Mouse (Mus musculus): ENCODE measurements around the gene Cacna1g. TPM values are rescaled to one million over a fixed set of nuclear protein-coding genes. Genes with fewer than 3 reads are reported as not detected.

Cacna1g gene
- polyA plus RNA-seq (2021; fragmentation: Nextera tagmentation), result 6.8 and 7.1 TPM in 2 replicates
- long read RNA-seq, experiment 1, partial matches to known transcripts, result 8 of 12 reads
- long read RNA-seq, experiment 1, other reads (novel, unspliced or antisense), result 4 of 12 reads
- long read RNA-seq, experiment 2, partial matches to known transcripts, result 1 of 7 reads
- long read RNA-seq, experiment 2, other reads (novel, unspliced or antisense), result 6 of 7 reads

GRCm38 (mm10) chr11:94473707-94474543, at the start of gene Cacna1g:
Cacna1g (minus strand) TSS chr11:94474198.

GRCm38 (mm10) chr11:94521219-94521843, 47.3 kb upstream of the Cacna1g start, which contains the start of gene Mycbpap:
Mycbpap (minus strand) TSS chr11:94521742.

DNA sequence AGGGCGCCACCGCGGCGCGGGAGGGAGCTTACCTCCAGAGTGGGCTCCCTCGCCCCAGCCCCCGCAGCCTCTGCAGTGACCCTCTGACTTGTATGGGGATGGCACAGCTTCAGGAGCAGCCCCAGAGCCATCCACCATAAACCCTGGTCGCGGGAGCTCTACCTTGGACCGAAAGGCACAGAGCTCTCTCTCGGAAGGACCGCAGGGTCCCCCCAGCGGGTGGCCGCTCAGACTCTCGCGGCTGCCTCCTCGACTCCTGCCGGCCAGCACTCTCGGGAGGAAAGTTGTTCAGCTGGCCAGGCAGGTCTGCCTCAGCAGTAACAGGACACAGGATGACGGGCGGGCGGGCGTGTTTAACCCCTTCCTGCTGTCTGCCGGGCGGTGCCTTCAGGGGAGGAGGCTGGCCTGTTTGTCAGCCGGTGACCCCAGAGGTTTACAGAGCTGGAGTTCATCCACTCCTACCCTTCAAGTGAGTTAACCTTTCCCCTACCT, 25.7 kb upstream of the Cacna1g start, which contains the start of gene Epn3:
TSS of gene Epn3 (minus strand) at position 314 of the 492 bp plus-strand sequence.

DNA sequence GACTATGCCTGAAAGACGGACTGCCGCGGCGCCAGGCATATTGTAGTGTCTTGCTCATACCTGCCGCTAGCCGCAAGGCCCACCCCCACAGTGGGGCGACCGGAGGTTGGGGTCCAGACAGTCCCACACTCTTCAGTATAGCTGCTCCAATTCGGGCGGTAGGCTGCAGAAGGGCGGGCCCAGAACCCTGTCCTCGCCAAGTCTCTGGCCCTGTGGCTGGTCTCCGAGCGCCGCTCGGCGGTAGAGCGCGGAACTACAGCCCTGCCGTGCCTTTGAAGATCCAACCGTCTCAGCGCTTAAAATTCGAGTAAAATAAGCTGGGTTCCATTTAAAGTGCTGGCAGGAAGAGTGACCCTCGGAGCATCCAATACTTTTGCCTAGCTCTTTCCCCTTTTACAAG, 12.0 kb upstream of the Cacna1g start, which contains the start of gene Spata20:
TSS of gene Spata20 (minus strand) at position 179 of the 400 bp plus-strand sequence.

GRCm38 (mm10) chr11:94392672-94393109, 81.3 kb downstream of the Cacna1g start, which contains the start of gene Abcc3:
Abcc3 (minus strand) TSS chr11:94392997.

Other genes with a start within 250 kb of the Cacna1g start
- 0.30 and 0.40 TPM in 2 replicates for gene Wfikkn2, start 228.2 kb downstream of the Cacna1g start, polyA plus RNA-seq (2021; fragmentation: Nextera tagmentation)
- not detected in 2 replicates for gene Gm21885, start 192.3 kb downstream of the Cacna1g start, polyA plus RNA-seq (2021; fragmentation: Nextera tagmentation)
- gene Luc7l3, start 152.2 kb downstream of the Cacna1g start, polyA plus RNA-seq (2021; fragmentation: Nextera tagmentation), result 25.9 and 26.5 TPM in 2 replicates
- gene Ankrd40, start 146.2 kb downstream of the Cacna1g start, polyA plus RNA-seq (2021; fragmentation: Nextera tagmentation), result 26.0 and 30.8 TPM in 2 replicates
- 1.4 and 1.6 TPM in 2 replicates for gene Abcc3, start 81.2 kb downstream of the Cacna1g start, polyA plus RNA-seq (2021; fragmentation: Nextera tagmentation)
- gene Spata20, start 12.0 kb upstream of the Cacna1g start, polyA plus RNA-seq (2021; fragmentation: Nextera tagmentation), result 0.16 and 0.25 TPM in 2 replicates
- 0.50 and 0.56 TPM in 2 replicates for gene Epn3, start 25.8 kb upstream of the Cacna1g start, polyA plus RNA-seq (2021; fragmentation: Nextera tagmentation)
- 0.97 and 0.98 TPM in 2 replicates for gene Mycbpap, start 47.5 kb upstream of the Cacna1g start, polyA plus RNA-seq (2021; fragmentation: Nextera tagmentation)
- gene Rsad1, start 75.1 kb upstream of the Cacna1g start, polyA plus RNA-seq (2021; fragmentation: Nextera tagmentation), result 4.5 and 5.5 TPM in 2 replicates
- gene Chad, start 90.8 kb upstream of the Cacna1g start, polyA plus RNA-seq (2021; fragmentation: Nextera tagmentation), result not detected in 2 replicates
- gene Acsf2, start 127.7 kb upstream of the Cacna1g start, polyA plus RNA-seq (2021; fragmentation: Nextera tagmentation), result 3.9 and 8.6 TPM in 2 replicates
- gene Lrrc59, start 155.6 kb upstream of the Cacna1g start, polyA plus RNA-seq (2021; fragmentation: Nextera tagmentation), result 25.2 and 77.8 TPM in 2 replicates
- gene Mrpl27, start 179.6 kb upstream of the Cacna1g start, polyA plus RNA-seq (2021; fragmentation: Nextera tagmentation), result 139 and 181 TPM in 2 replicates
- 0.11 and 0.16 TPM in 2 replicates for gene Eme1, start 179.8 kb upstream of the Cacna1g start, polyA plus RNA-seq (2021; fragmentation: Nextera tagmentation)
- gene Xylt2, start 203.3 kb upstream of the Cacna1g start, polyA plus RNA-seq (2021; fragmentation: Nextera tagmentation), result 9.1 and 12.1 TPM in 2 replicates
- gene Gm11541, start 230.3 kb upstream of the Cacna1g start, polyA plus RNA-seq (2021; fragmentation: Nextera tagmentation), result not detected in 2 replicates

Data from left cerebral cortex, adult 6 months (tissue).